Mouse (Mus musculus): ENCODE measurements around the gene Gm11595. TPM values are rescaled to one million over a fixed set of nuclear protein-coding genes. Genes with fewer than 3 reads are reported as not detected.

Gm11595 gene
- not detected for polyA plus RNA-seq (2017; shearing (Covaris generic))

GRCm38 (mm10) chr11:99772813-99773212 lies at the start of gene Gm11595:
Gene Gm11595, minus strand, starts transcription at chr11:99772913.

DNA sequence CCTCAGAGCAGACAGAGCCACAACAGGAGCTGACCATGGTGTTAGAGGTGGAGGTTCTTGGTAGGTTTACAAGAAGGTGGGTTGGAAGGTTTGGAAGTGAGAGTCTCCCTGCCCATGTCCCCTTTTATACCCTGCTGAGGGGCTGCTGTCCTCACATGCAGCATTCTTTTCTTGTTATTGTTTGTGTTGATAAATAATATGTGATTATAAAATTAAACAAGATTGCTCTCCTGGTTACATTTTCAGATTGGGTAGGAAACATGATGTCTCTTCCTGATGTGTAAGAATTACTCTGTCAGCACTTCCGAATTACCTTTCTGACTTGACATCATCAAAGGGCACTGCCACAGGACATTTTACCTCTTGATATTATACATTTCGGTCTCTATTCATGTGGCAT lies 42.9 kb upstream of the Gm11595 start, which contains the start of gene Gm11564:
TSS of gene Gm11564 (minus strand) at position 101 of the 400 bp plus-strand sequence.

GRCm38 (mm10) chr11:99809792-99810191 lies 37.1 kb upstream of the Gm11595 start, which contains the start of gene Krtap4-13:
Gene Krtap4-13, minus strand, starts transcription at chr11:99809892.

DNA sequence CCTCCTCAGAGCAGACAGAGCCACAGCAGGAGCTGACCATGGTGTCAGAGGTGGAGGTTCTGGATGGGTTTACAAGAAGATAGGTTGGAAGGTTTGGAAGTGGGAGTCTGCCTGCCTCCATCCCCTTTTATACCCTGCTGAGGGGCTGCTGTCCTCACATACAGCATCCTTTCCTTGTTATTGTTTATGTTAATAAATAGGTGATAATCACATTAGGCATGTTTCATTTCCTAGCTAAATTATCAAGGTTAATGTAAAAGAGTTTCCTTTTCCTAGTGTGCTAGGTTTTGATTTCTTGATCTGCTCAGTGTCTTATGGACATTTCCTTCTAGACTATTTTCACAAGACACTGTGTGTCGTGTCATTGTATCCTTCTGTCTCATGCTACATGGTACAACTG lies 31.6 kb upstream of the Gm11595 start, which contains the start of gene Gm11554:
TSS of gene Gm11554 (minus strand) at position 101 of the 400 bp plus-strand sequence.

DNA sequence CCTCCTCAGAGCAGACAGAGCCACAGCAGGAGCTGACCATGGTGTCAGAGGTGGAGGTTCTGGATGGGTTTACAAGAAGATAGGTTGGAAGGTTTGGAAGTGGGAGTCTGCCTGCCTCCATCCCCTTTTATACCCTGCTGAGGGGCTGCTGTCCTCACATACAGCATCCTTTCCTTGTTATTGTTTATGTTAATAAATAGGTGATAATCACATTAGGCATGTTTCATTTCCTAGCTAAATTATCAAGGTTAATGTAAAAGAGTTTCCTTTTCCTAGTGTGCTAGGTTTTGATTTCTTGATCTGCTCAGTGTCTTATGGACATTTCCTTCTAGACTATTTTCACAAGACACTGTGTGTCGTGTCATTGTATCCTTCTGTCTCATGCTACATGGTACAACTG lies 26.1 kb upstream of the Gm11595 start, which contains the start of gene Gm11569:
TSS of gene Gm11569 (minus strand) at position 101 of the 400 bp plus-strand sequence.

GRCm38 (mm10) chr11:99793367-99793766 lies 20.7 kb upstream of the Gm11595 start, which contains the start of gene Gm11596:
Gene Gm11596, minus strand, starts transcription at chr11:99793467.

GRCm38 (mm10) chr11:99784900-99785299 lies 12.2 kb upstream of the Gm11595 start, which contains the start of gene Krtap4-9:
Gene Krtap4-9, plus strand, starts transcription at chr11:99785200.

GRCm38 (mm10) chr11:99780604-99781003 lies 7.9 kb upstream of the Gm11595 start, which contains the start of gene Krtap4-8:
Gene Krtap4-8, minus strand, starts transcription at chr11:99780704.

DNA sequence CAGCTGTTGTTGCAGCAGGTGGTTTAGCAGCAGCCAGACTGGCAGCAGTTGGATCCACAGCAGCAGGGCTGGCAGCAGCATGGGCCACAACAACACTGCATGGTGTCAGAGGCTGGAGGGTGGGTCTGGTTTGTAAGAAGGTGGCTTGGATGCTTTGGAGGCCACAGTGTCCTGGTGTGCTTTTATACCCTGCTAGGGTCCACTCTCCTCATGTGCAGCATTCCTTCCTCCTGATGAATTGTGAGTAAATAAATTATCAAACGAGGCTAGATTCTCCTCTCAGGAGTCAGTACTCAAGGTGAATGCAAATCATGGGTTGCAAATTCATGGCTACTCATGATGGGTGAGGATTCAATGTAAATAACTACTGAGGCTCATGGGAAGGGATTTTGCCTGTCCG lies 38.5 kb downstream of the Gm11595 start, which contains the start of gene Gm14180:
TSS of gene Gm14180 (minus strand) at position 101 of the 400 bp plus-strand sequence.

Other genes with a start within 250 kb of the Gm11595 start
- not detected for gene Krt40, start 229.8 kb downstream of the Gm11595 start, polyA plus RNA-seq (2017; shearing (Covaris generic))
- not detected for gene Krtap3-3, start 222.0 kb downstream of the Gm11595 start, polyA plus RNA-seq (2017; shearing (Covaris generic))
- gene Krtap3-2, start 216.1 kb downstream of the Gm11595 start, polyA plus RNA-seq (2017; shearing (Covaris generic)): 1 to 10 TPM in 1 of 2 experiments, not detected in 1; 3.5 TPM
- gene Gm11939, start 213.4 kb downstream of the Gm11595 start, polyA plus RNA-seq (2017; shearing (Covaris generic)): under 1 TPM in 1 of 2 experiments, not detected in 1; 0.60 TPM
- not detected for gene Krtap3-1, start 206.3 kb downstream of the Gm11595 start, polyA plus RNA-seq (2017; shearing (Covaris generic))
- under 1 TPM in 1 of 2 experiments, not detected in 1; 0.55 TPM for gene Krtap1-5, start 191.9 kb downstream of the Gm11595 start, polyA plus RNA-seq (2017; shearing (Covaris generic))
- 1 to 10 TPM in 1 of 2 experiments, under 1 TPM in 1; 0.61 to 1.2 TPM for gene Krtap1-4, start 189.3 kb downstream of the Gm11595 start, polyA plus RNA-seq (2017; shearing (Covaris generic))
- gene Krtap1-3, start 181.6 kb downstream of the Gm11595 start, polyA plus RNA-seq (2017; shearing (Covaris generic)): not detected
- gene Krtap9-3, start 174.8 kb downstream of the Gm11595 start, polyA plus RNA-seq (2017; shearing (Covaris generic)): under 1 TPM in 1 of 2 experiments, not detected in 1; 0.31 TPM
- not detected for gene Gm11938, start 169.6 kb downstream of the Gm11595 start, polyA plus RNA-seq (2017; shearing (Covaris generic))
- not detected for gene Gm11937, start 162.7 kb downstream of the Gm11595 start, polyA plus RNA-seq (2017; shearing (Covaris generic))
- not detected for gene Krtap2-4, start 158.1 kb downstream of the Gm11595 start, polyA plus RNA-seq (2017; shearing (Covaris generic))
- not detected for gene Gm11562, start 152.5 kb downstream of the Gm11595 start, polyA plus RNA-seq (2017; shearing (Covaris generic))
- under 1 TPM in 1 of 2 experiments, not detected in 1; 0.20 TPM for gene Krtap4-1, start 144.7 kb downstream of the Gm11595 start, polyA plus RNA-seq (2017; shearing (Covaris generic))
- not detected for gene Krtap4-2, start 137.8 kb downstream of the Gm11595 start, polyA plus RNA-seq (2017; shearing (Covaris generic))
- under 1 TPM in 1 of 2 experiments, not detected in 1; 0.16 TPM for gene Krtap4-7, start 128.8 kb downstream of the Gm11595 start, polyA plus RNA-seq (2017; shearing (Covaris generic))
- not detected for gene Gm11555, start 122.7 kb downstream of the Gm11595 start, polyA plus RNA-seq (2017; shearing (Covaris generic))
- not detected for gene Gm11563, start 114.0 kb downstream of the Gm11595 start, polyA plus RNA-seq (2017; shearing (Covaris generic))
- not detected for gene Krtap4-6, start 107.0 kb downstream of the Gm11595 start, polyA plus RNA-seq (2017; shearing (Covaris generic))
- not detected for gene Gm14190, start 82.2 kb downstream of the Gm11595 start, polyA plus RNA-seq (2017; shearing (Covaris generic))
- not detected for gene Gm14180, start 38.6 kb downstream of the Gm11595 start, polyA plus RNA-seq (2017; shearing (Covaris generic))
- gene Krtap4-8, start 7.8 kb upstream of the Gm11595 start, polyA plus RNA-seq (2017; shearing (Covaris generic)): under 1 TPM in 1 of 2 experiments, not detected in 1; 0.24 TPM
- gene Krtap4-9, start 12.3 kb upstream of the Gm11595 start, polyA plus RNA-seq (2017; shearing (Covaris generic)): under 1 TPM in 1 of 2 experiments, not detected in 1; 0.28 TPM
- not detected for gene Gm11596, start 20.6 kb upstream of the Gm11595 start, polyA plus RNA-seq (2017; shearing (Covaris generic))
- not detected for gene Gm11569, start 26.0 kb upstream of the Gm11595 start, polyA plus RNA-seq (2017; shearing (Covaris generic))
- not detected for gene Gm11554, start 31.5 kb upstream of the Gm11595 start, polyA plus RNA-seq (2017; shearing (Covaris generic))
- not detected for gene Krtap4-13, start 37.0 kb upstream of the Gm11595 start, polyA plus RNA-seq (2017; shearing (Covaris generic))
- gene Gm11564, start 42.8 kb upstream of the Gm11595 start, polyA plus RNA-seq (2017; shearing (Covaris generic)): not detected
- gene 2300003K06Rik, start 65.2 kb upstream of the Gm11595 start, polyA plus RNA-seq (2017; shearing (Covaris generic)): not detected
- under 1 TPM in 1 of 2 experiments, not detected in 1; 0.60 TPM for gene Krtap4-16, start 78.7 kb upstream of the Gm11595 start, polyA plus RNA-seq (2017; shearing (Covaris generic))
- not detected for gene Gm11568, start 85.0 kb upstream of the Gm11595 start, polyA plus RNA-seq (2017; shearing (Covaris generic))
- not detected for gene Gm11559, start 91.6 kb upstream of the Gm11595 start, polyA plus RNA-seq (2017; shearing (Covaris generic))
- not detected for gene Krtap9-1, start 100.5 kb upstream of the Gm11595 start, polyA plus RNA-seq (2017; shearing (Covaris generic))
- gene Gm11567, start 106.3 kb upstream of the Gm11595 start, polyA plus RNA-seq (2017; shearing (Covaris generic)): not detected
- not detected for gene Krtap31-1, start 135.0 kb upstream of the Gm11595 start, polyA plus RNA-seq (2017; shearing (Covaris generic))
- gene Gm11565, start 141.8 kb upstream of the Gm11595 start, polyA plus RNA-seq (2017; shearing (Covaris generic)): not detected
- not detected for gene Krtap31-2, start 163.4 kb upstream of the Gm11595 start, polyA plus RNA-seq (2017; shearing (Covaris generic))
- not detected for gene Krtap9-5, start 175.6 kb upstream of the Gm11595 start, polyA plus RNA-seq (2017; shearing (Covaris generic))
- not detected for gene Krtap29-1, start 206.1 kb upstream of the Gm11595 start, polyA plus RNA-seq (2017; shearing (Covaris generic))
- gene Krtap16-1, start 213.7 kb upstream of the Gm11595 start, polyA plus RNA-seq (2017; shearing (Covaris generic)): not detected
- gene Krtap17-1, start 221.1 kb upstream of the Gm11595 start, polyA plus RNA-seq (2017; shearing (Covaris generic)): not detected
- not detected for gene Krt33a, start 243.3 kb upstream of the Gm11595 start, polyA plus RNA-seq (2017; shearing (Covaris generic))